Mouse (Mus musculus): Measurements from ENCODE around the gene H2afb3. TPM values are rescaled to one million over a fixed set of nuclear protein-coding genes. Genes with fewer than 3 reads are reported as not detected.
"Not testable (repeated sequence)": the region's sequence is repeated elsewhere in the genome, so short reads cannot be mapped to it uniquely, and the experiment has no call there.

The H2afb3 gene
- polyA plus RNA-seq (2014; fragmentation: Nextera tagmentation; extraction: Ambion mirVana) = not detected in 2 replicates

- not testable (repeated sequence) for H3K27me3 ChIP-seq (ENCODE audit: control insufficient read depth, insufficient read depth, low read length); ATAC-seq (ENCODE audit: insufficient number of reproducible peaks, insufficient read depth, low FRiP score, low read depth); H3K27ac ChIP-seq (replicated peaks in 1 of 2; ENCODE audit: control insufficient read depth in 1 of 2, insufficient read depth in 1 of 2, low read depth in 2 of 2, low read length in 2 of 2); H3K4me1 ChIP-seq (ENCODE audit: control insufficient read depth in 2 of 2, insufficient read depth in 2 of 2, low read length in 2 of 2); H3K4me3 ChIP-seq (ENCODE audit: control insufficient read depth in 1 of 2, insufficient read depth in 1 of 2, low read depth in 1 of 2, low read length in 2 of 2); H3K9ac ChIP-seq (ENCODE audit: low read length); H3K4me2 ChIP-seq (ENCODE audit: low read length); H3K36me3 ChIP-seq (ENCODE audit: control insufficient read depth, insufficient read depth, low read length); H3K9me3 ChIP-seq (ENCODE audit: control insufficient read depth, low read length)
- WGBS = 89% methylated on average over 9 of the region's 10 CpGs
Observed at GRCm38 (mm10) chrX:120312995-120313394, at the start of gene H2afb3. Gene H2afb3 (minus strand): TSS chrX:120313095.

GRCm38 (mm10) chrX:120301469-120302175 is 11.3 kb downstream of the H2afb3 start:
- H3K9me3 ChIP-seq (ENCODE audit: control insufficient read depth, low read length) = no peaks in the 10 kb centered on the region
- 41% methylated on average over 2 of the region's 2 CpGs for WGBS
- H3K27ac ChIP-seq (replicated peaks in 1 of 2; ENCODE audit: control insufficient read depth in 1 of 2, insufficient read depth in 1 of 2, low read depth in 2 of 2, low read length in 2 of 2) = no peak overlapping the region
- H3K4me2 ChIP-seq (ENCODE audit: low read length) = no peak overlapping the region
- no peaks in the 10 kb centered on the region for H3K27me3 ChIP-seq (ENCODE audit: control insufficient read depth, insufficient read depth, low read length)
- no peak for ATAC-seq (ENCODE audit: insufficient number of reproducible peaks, insufficient read depth, low FRiP score, low read depth)
- no peak overlapping the region for H3K4me3 ChIP-seq (ENCODE audit: control insufficient read depth in 1 of 2, insufficient read depth in 1 of 2, low read depth in 1 of 2, low read length in 2 of 2)
- H3K36me3 ChIP-seq (ENCODE audit: control insufficient read depth, insufficient read depth, low read length) = no peaks in the 10 kb centered on the region
- no peak overlapping the region for H3K9ac ChIP-seq (ENCODE audit: low read length)
- H3K4me1 ChIP-seq (ENCODE audit: control insufficient read depth in 2 of 2, insufficient read depth in 2 of 2, low read length in 2 of 2) = no peaks in the 10 kb centered on the region

DNA sequence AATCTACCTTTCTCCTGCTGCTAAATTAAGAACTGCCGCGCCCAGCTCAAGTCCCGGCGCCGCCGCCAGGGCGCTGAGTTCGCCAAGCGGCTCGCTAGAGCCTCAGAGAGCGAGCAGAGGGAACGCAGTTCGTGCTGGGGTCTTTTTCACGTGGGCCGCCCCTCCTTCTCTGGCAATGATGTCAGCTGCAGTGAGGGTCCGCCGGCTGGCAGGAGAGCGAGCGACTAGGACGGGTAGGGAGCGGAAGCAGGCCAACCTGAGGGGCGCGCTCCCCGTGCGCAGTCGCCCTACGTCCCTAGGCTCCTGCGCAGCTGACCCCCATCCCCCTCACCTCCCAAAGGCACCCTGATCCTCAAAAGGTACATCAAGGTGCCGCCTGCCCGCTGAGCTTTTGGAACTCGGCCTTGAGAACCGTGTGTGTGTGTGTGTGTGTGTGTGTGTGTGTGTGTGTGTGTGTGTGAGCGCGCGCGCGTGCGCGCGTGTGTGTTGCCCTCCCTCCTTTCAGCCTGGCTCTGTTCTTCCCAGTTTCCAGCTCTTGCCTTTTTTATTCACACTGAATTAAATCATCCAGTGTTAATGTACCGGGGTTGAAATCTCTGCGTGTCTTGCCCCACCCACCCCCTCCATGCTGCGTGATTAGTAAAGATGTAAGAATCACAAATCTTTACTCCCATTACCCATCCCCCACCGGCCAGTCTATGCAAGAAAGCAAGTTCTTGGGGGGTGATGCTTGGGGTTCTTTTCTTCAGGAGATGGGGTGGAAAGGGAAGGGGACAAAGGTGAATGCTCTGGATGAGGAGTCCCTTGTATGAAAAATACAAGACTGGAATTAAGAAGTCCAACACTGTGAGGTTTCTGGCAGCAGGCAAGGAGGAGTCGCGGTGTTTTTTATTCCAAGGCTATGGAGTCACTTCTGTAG is 19.8 kb downstream of the H2afb3 start:
- Histone ChIP-seq H3K36me3 (ENCODE audit: control insufficient read depth, insufficient read depth, low read length) (no peaks in the 10 kb centered on the region), H3K9me3 (ENCODE audit: control insufficient read depth, low read length) (no peaks in the 10 kb centered on the region), H3K4me1 (ENCODE audit: control insufficient read depth in 2 of 2, insufficient read depth in 2 of 2, low read length in 2 of 2) (no peaks in the 10 kb centered on the region; a peak in 1 of 4 replicates), H3K9ac (ENCODE audit: low read length) (peak overlapping the region; percentile 67), H3K4me2 (ENCODE audit: low read length) (peak overlapping the region; percentile 83), H3K4me3 (ENCODE audit: control insufficient read depth in 1 of 2, insufficient read depth in 1 of 2, low read depth in 1 of 2, low read length in 2 of 2) (peak overlapping the region; percentile 51 to 54), H3K27ac (replicated peaks in 1 of 2; ENCODE audit: control insufficient read depth in 1 of 2, insufficient read depth in 1 of 2, low read depth in 2 of 2, low read length in 2 of 2) (0 out of 4 replicates have a peak overlapping the region, but pooled peaks have one; percentile 4 to 6), H3K27me3 (ENCODE audit: control insufficient read depth, insufficient read depth, low read length) (no peaks in the 10 kb centered on the region)
- 3% methylated on average over 34 of the region's 46 CpGs for WGBS
- ATAC-seq (ENCODE audit: insufficient number of reproducible peaks, insufficient read depth, low FRiP score, low read depth) = 0 out of 2 replicates have a peak, but pooled peaks have one; percentile 31

DNA sequence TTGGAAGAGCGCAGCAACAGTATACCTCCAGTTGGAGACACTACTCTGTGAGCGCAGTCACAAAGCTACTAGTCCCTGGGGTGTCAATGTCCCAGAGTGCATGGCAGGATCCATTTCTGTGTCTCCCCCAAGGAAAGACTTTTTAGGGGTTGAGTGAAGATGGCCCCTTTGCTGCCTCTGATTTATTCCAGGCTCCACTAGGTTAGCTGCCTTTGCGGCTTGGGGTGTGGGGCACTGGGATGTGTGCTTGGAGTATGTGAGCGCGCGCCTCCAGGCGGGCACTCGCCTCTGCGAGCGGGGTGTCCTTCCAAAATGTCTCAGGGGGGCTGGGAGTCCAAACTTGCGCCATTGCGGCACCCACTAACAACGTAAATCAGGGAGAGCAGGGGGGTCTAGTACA is 21.2 kb downstream of the H2afb3 start:
- H3K4me1 ChIP-seq (ENCODE audit: control insufficient read depth in 2 of 2, insufficient read depth in 2 of 2, low read length in 2 of 2) = no peaks in the 10 kb centered on the region; a peak in 1 of 4 replicates
- no peaks in the 10 kb centered on the region for H3K27me3 ChIP-seq (ENCODE audit: control insufficient read depth, insufficient read depth, low read length)
- peak overlapping the region; percentile 83 for H3K4me2 ChIP-seq (ENCODE audit: low read length)
- H3K9me3 ChIP-seq (ENCODE audit: control insufficient read depth, low read length) = no peaks in the 10 kb centered on the region
- peak overlapping the region; percentile 32 to 51 for H3K4me3 ChIP-seq (ENCODE audit: control insufficient read depth in 1 of 2, insufficient read depth in 1 of 2, low read depth in 1 of 2, low read length in 2 of 2)
- no peaks in the 10 kb centered on the region for H3K36me3 ChIP-seq (ENCODE audit: control insufficient read depth, insufficient read depth, low read length)
- peak overlapping the region; percentile 67; the same call in 1 of the 2 replicates for H3K9ac ChIP-seq (ENCODE audit: low read length)
- no peak for ATAC-seq (ENCODE audit: insufficient number of reproducible peaks, insufficient read depth, low FRiP score, low read depth)
- no peak overlapping the region for H3K27ac ChIP-seq (replicated peaks in 1 of 2; ENCODE audit: control insufficient read depth in 1 of 2, insufficient read depth in 1 of 2, low read depth in 2 of 2, low read length in 2 of 2)
- WGBS = 13% methylated on average over 13 of the region's 13 CpGs

DNA sequence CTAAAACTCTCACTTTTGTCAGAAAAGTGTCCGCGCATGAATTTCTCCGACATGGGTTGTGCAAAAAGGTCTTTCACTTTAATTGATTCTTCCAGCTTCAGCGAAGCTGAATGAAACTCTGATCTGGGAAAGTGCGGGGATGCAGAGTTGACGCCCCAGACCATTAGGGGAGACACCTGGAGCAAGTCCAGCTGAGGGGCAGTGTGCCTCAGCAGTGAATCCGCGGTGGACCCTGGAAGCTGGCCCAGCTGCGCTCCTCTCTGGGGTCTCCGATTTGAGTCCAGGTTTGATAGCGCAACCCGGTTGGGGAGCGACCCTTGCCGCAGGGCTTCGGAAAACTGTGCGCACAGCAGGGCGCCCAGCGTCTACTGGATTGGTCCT is 22.0 kb downstream of the H2afb3 start:
- Histone ChIP-seq H3K4me3 (ENCODE audit: control insufficient read depth in 1 of 2, insufficient read depth in 1 of 2, low read depth in 1 of 2, low read length in 2 of 2) (peak overlapping the region; percentile 51 to 56), H3K4me2 (ENCODE audit: low read length) (peak overlapping the region; percentile 83), H3K9ac (ENCODE audit: low read length) (peak overlapping the region; percentile 68), H3K36me3 (ENCODE audit: control insufficient read depth, insufficient read depth, low read length) (no peaks in the 10 kb centered on the region), H3K9me3 (ENCODE audit: control insufficient read depth, low read length) (no peaks in the 10 kb centered on the region), H3K4me1 (ENCODE audit: control insufficient read depth in 2 of 2, insufficient read depth in 2 of 2, low read length in 2 of 2) (no peaks in the 10 kb centered on the region; a peak in 1 of 4 replicates), H3K27ac (replicated peaks in 1 of 2; ENCODE audit: control insufficient read depth in 1 of 2, insufficient read depth in 1 of 2, low read depth in 2 of 2, low read length in 2 of 2) (no peak overlapping the region), H3K27me3 (ENCODE audit: control insufficient read depth, insufficient read depth, low read length) (no peaks in the 10 kb centered on the region)
- WGBS = 12% methylated on average over 18 of the region's 18 CpGs
- no peak for ATAC-seq (ENCODE audit: insufficient number of reproducible peaks, insufficient read depth, low FRiP score, low read depth)

GRCm38 (mm10) chrX:120290011-120290899 is 22.6 kb downstream of the H2afb3 start, which contains the start of gene Pcdh11x:
Gene Pcdh11x (plus strand): TSS chrX:120290259.
- H3K4me2 ChIP-seq (ENCODE audit: low read length) = peak within 1 kb of the TSS; percentile 83
- H3K36me3 ChIP-seq (ENCODE audit: control insufficient read depth, insufficient read depth, low read length) = no peaks in the 10 kb centered on the region
- peak within 1 kb of the TSS; percentile 68 for H3K9ac ChIP-seq (ENCODE audit: low read length)
- peak; percentile 81 for ATAC-seq (ENCODE audit: insufficient number of reproducible peaks, insufficient read depth, low FRiP score, low read depth)
- no peak within 1 kb of the TSS for H3K27ac ChIP-seq (replicated peaks in 1 of 2; ENCODE audit: control insufficient read depth in 1 of 2, insufficient read depth in 1 of 2, low read depth in 2 of 2, low read length in 2 of 2)
- H3K4me1 ChIP-seq (ENCODE audit: control insufficient read depth in 2 of 2, insufficient read depth in 2 of 2, low read length in 2 of 2) = no peaks in the 10 kb centered on the region; a peak in 1 of 4 replicates
- H3K27me3 ChIP-seq (ENCODE audit: control insufficient read depth, insufficient read depth, low read length) = no peaks in the 10 kb centered on the region
- WGBS = 7% methylated on average over 31 of the region's 40 CpGs
- H3K9me3 ChIP-seq (ENCODE audit: control insufficient read depth, low read length) = no peaks in the 10 kb centered on the region
- peak within 1 kb of the TSS; percentile 51 to 56 for H3K4me3 ChIP-seq (ENCODE audit: control insufficient read depth in 1 of 2, insufficient read depth in 1 of 2, low read depth in 1 of 2, low read length in 2 of 2)

DNA sequence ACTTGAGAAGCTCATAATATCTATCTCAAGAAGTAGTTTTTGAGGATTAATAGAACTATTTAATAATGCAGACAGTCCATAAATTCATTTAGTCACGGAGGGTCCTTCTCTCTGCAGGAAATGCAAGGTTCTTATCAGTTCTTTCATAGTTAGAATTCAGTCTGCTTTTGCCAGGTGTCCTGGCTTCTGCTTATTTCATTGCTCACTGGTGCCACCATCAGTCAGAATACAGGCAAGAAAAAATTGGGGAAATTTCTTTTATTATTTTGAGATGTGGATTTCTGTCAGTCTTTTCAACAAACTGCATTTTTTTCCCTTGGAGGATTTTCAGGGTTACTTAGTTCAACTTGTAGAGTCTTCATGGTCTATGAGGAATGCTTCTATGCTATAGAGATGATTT is 25.4 kb downstream of the H2afb3 start:
- H3K4me1 ChIP-seq (ENCODE audit: control insufficient read depth in 2 of 2, insufficient read depth in 2 of 2, low read length in 2 of 2) = no peaks in the 10 kb centered on the region; a peak in 1 of 4 replicates
- H3K27me3 ChIP-seq (ENCODE audit: control insufficient read depth, insufficient read depth, low read length) = no peaks in the 10 kb centered on the region
- H3K9ac ChIP-seq (ENCODE audit: low read length) = no peak overlapping the region
- H3K36me3 ChIP-seq (ENCODE audit: control insufficient read depth, insufficient read depth, low read length) = no peaks in the 10 kb centered on the region
- H3K4me2 ChIP-seq (ENCODE audit: low read length) = no peak overlapping the region
- no peak overlapping the region for H3K27ac ChIP-seq (replicated peaks in 1 of 2; ENCODE audit: control insufficient read depth in 1 of 2, insufficient read depth in 1 of 2, low read depth in 2 of 2, low read length in 2 of 2)
- no peak for ATAC-seq (ENCODE audit: insufficient number of reproducible peaks, insufficient read depth, low FRiP score, low read depth)
- no peak overlapping the region for H3K4me3 ChIP-seq (ENCODE audit: control insufficient read depth in 1 of 2, insufficient read depth in 1 of 2, low read depth in 1 of 2, low read length in 2 of 2)
- WGBS = 12% methylated on average over 1 of the region's 1 CpGs
- H3K9me3 ChIP-seq (ENCODE audit: control insufficient read depth, low read length) = no peaks in the 10 kb centered on the region

Data from heart, embryonic 14.5 days (tissue).